In genomic region chr10:19811436-19812172, GRCm38 (mm10) we compare ENCODE assay signal across 9 mouse cellular contexts. TPM values are rescaled to one million over a fixed set of nuclear protein-coding genes. Genes with fewer than 3 reads are reported as not detected.
DNase-seq lines count a peak whose midpoint lies in the region; ATAC-seq lines count a peak whose summit lies in the region.
"Had no signal": no experiment of that assay in that cellular context is flagged by ENCODE, and none has a peak within 500 bp of the region (broad histone marks: within the 10 kb centered on the region; RNA-seq: fewer than 3 reads in every experiment).

No protein-coding gene starts in this region.

- H3K27me3 ChIP-seq in hindbrain, embryonic 11.5 days (ENCODE audit: control insufficient read depth, insufficient read depth, low read length), result no peaks in the 10 kb centered on the region; the same call in 1 of the 2 replicates
- H3K27me3 ChIP-seq in hindbrain, embryonic 13.5 days, result no peaks in the 10 kb centered on the region

- no peaks in the 10 kb centered on the region for H3K36me3 ChIP-seq in hindbrain, embryonic 11.5 days (ENCODE audit: control insufficient read depth, insufficient read depth, low read length)
- H3K36me3 ChIP-seq in hindbrain, embryonic 13.5 days, result no peaks in the 10 kb centered on the region
- H3K36me3 ChIP-seq: limb, embryonic 13.5 days had no signal

- H3K4me1 ChIP-seq in hindbrain, embryonic 11.5 days (replicated peaks; ENCODE audit: control insufficient read depth, insufficient read depth, low read length), result no peaks in the 10 kb centered on the region
- H3K4me1 ChIP-seq in hindbrain, embryonic 13.5 days (replicated peaks), result 0 out of 2 replicates have a peak, but pooled peaks cover 3% of the 10 kb centered on the region
- H3K4me1 ChIP-seq: limb, embryonic 13.5 days had no signal

- ATAC-seq in hindbrain, embryonic 11.5 days (ENCODE audit: low FRiP score), result no peak
- ATAC-seq in hindbrain, embryonic 13.5 days (ENCODE audit: low FRiP score), result no peak
- ATAC-seq in common myeloid progenitor, adult 5-6 weeks (replicated peaks; ENCODE audit: low read depth, poor library complexity, severe bottlenecking), result peak; percentile 43; the same call in 1 of the 2 replicates
- no peak for ATAC-seq in erythroblast, adult 5-6 weeks (replicated peaks; ENCODE audit: low FRiP score, poor library complexity, severe bottlenecking)

- no peaks in the 10 kb centered on the region for H3K9me3 ChIP-seq in hindbrain, embryonic 11.5 days (ENCODE audit: control insufficient read depth, low read length)
- no peaks in the 10 kb centered on the region for H3K9me3 ChIP-seq in hindbrain, embryonic 13.5 days
- H3K9me3 ChIP-seq: limb, embryonic 13.5 days had no signal

- no peak overlapping the region for H3K4me2 ChIP-seq in hindbrain, embryonic 11.5 days (replicated peaks; ENCODE audit: low read depth, low read length)
- no peak overlapping the region for H3K4me2 ChIP-seq in hindbrain, embryonic 13.5 days
- H3K4me2 ChIP-seq: limb, embryonic 13.5 days had no signal

- WGBS in hindbrain, embryonic 11.5 days, result 66% methylated on average over 9 of the region's 9 CpGs
- WGBS in hindbrain, embryonic 13.5 days, result 60% methylated on average over 9 of the region's 9 CpGs

- intact Hi-C loops in left cerebral cortex, postnatal 14 days (cut with DNase I), result loop anchor here (2.0 kb wide), 1 partner anchor 99 kb away; the partner anchor contains the start of gene Il20ra

- H3K9ac ChIP-seq in hindbrain, embryonic 11.5 days (ENCODE audit: low read depth, low read length), result no peak overlapping the region
- no peak overlapping the region for H3K9ac ChIP-seq in hindbrain, embryonic 13.5 days
- H3K9ac ChIP-seq: limb, embryonic 13.5 days had no signal

- DNase-seq in hindbrain, embryonic 11.5 days (ENCODE audit: low spot score), result peak; percentile 25
- DNase-seq in urinary bladder, postnatal 36 days (ENCODE audit: low spot score in 2 of 2), result peak; percentile 5 to 6
- no peak for DNase-seq in urinary bladder, adult 2 months (ENCODE audit: low spot score)
- peak; percentile 39 to 56 for DNase-seq in left cerebral cortex, postnatal 14 days (ENCODE audit: low spot score in 2 of 2)
- peak; percentile 47 for DNase-seq in thymus, postnatal 25 days

- H3K27ac ChIP-seq in hindbrain, embryonic 11.5 days (ENCODE audit: low read depth, low read length), result no peak overlapping the region
- H3K27ac ChIP-seq in hindbrain, embryonic 13.5 days, result no peak overlapping the region
- H3K27ac ChIP-seq: limb, embryonic 13.5 days had no signal

- no peak overlapping the region for H3K4me3 ChIP-seq in hindbrain, embryonic 11.5 days (ENCODE audit: low read depth, low read length)
- no peak overlapping the region for H3K4me3 ChIP-seq in hindbrain, embryonic 13.5 days
- H3K4me3 ChIP-seq: limb, embryonic 13.5 days had no signal

RNA-seq across cellular contexts. Expression of gene Slc35d3, which starts 39.7 kb away (rescaled TPM):
- 0.60 and 0.77 TPM in 2 replicates for polyA plus RNA-seq in hindbrain, embryonic 11.5 days (2014; fragmentation: Nextera tagmentation; extraction: Ambion mirVana)
- polyA plus RNA-seq in hindbrain, embryonic 13.5 days (2015; fragmentation: Nextera tagmentation; extraction: Ambion mirVana), result 1.3 and 1.4 TPM in 2 replicates
- polyA plus RNA-seq in urinary bladder, adult 2 months (2012; rRNA removed), result 0.39 and 0.47 TPM in 2 replicates
- total RNA-seq in common myeloid progenitor, adult 5-6 weeks (2017), result 5.8 and 7.0 TPM in 2 replicates
- total RNA-seq in left cerebral cortex, postnatal 14 days (2021), result 1 to 10 TPM; 1.2 to 2.4 TPM
- 0.42 TPM in 1 of 2 replicates, not detected in the other for total RNA-seq in erythroblast, adult 5-6 weeks (2015; ENCODE audit: low replicate concordance)
- not detected in 2 replicates for total RNA-seq in erythroblast, adult 5-6 weeks (2017; ENCODE audit: low replicate concordance)
